ENCODE assay signal across 15 mouse cellular contexts in genomic region chr6:143447060-143447459, GRCm38 (mm10).
"Had no signal": no experiment of that assay in that cellular context is flagged by ENCODE, and none has a peak within 500 bp of the region (broad histone marks: within the 10 kb centered on the region; RNA-seq: fewer than 3 reads in every experiment).

No protein-coding gene starts in this region.

- H3K27me3 ChIP-seq: neural tube, embryonic 13.5 days; neural tube, embryonic 15.5 days; stomach, embryonic 15.5 days had no signal

- H3K36me3 ChIP-seq: neural tube, embryonic 13.5 days; neural tube, embryonic 15.5 days; stomach, embryonic 15.5 days had no signal

- H3K9ac ChIP-seq: neural tube, embryonic 13.5 days; neural tube, embryonic 15.5 days; stomach, embryonic 15.5 days had no signal

- H3K27ac ChIP-seq: neural tube, embryonic 13.5 days; neural tube, embryonic 15.5 days; stomach, embryonic 15.5 days; stomach, postnatal 0 days had no signal

- H3K9me3 ChIP-seq: neural tube, embryonic 15.5 days; stomach, embryonic 15.5 days had no signal

- H3K4me3 ChIP-seq: neural tube, embryonic 13.5 days; neural tube, embryonic 15.5 days; stomach, embryonic 15.5 days had no signal

- H3K4me1 ChIP-seq: neural tube, embryonic 13.5 days; neural tube, embryonic 15.5 days; stomach, embryonic 15.5 days had no signal

- H3K4me2 ChIP-seq: neural tube, embryonic 13.5 days; neural tube, embryonic 15.5 days; stomach, embryonic 15.5 days had no signal

- DNase-seq: retina, postnatal 1 day; right cerebral cortex, postnatal 14 days; right cerebral cortex, postnatal 25 days; right cerebral cortex, postnatal 4 days; spleen, adult 18-20 months; thymus, adult 18-20 months; thymus, adult 2 months; thymus, postnatal 14 days; thymus, postnatal 25 days; thymus, postnatal 36 days; thymus, postnatal 4 days had no signal
